Mouse (Mus musculus) olfactory bulb, adult 2 months (tissue): ENCODE results near the gene Fbxw11.

Experiments used
- CTCF ChIP-seq: fragments of 200-500 bp; IDR thresholded peaks from 2 replicates; pipeline ENCODE4 v1.5.1; 2012; ENCODE audit warnings: low read depth, mild to moderate bottlenecking, low read length, moderate library complexity; ENCODE audit not compliant: insufficient read depth
- POLR2A ChIP-seq: fragments of 200-500 bp; IDR thresholded peaks from 2 replicates; pipeline ENCODE4 v1.6.1; 2012; ENCODE audit warnings: mild to moderate bottlenecking, low read depth, low read length, moderate library complexity; ENCODE audit not compliant: insufficient read depth

- no peak for TF ChIP-seq CTCF
- no peak for TF ChIP-seq POLR2A
Measured at GRCm38 (mm10) chr11:32682335-32683102, 40.0 kb downstream of the Fbxw11 start.
